Mouse (Mus musculus) spleen, adult 18-20 months (tissue): Measurements from ENCODE around the gene Tmem106a.
A peak's percentile ranks its signal among the peaks of the same experiment; 100 is the strongest.
"Not testable (repeated sequence)": the region's sequence is repeated elsewhere in the genome, so short reads cannot be mapped to it uniquely, and the experiment has no call there.

Experiments
- DNase-seq, 2 experiments: peaks; one replicate each; pipeline ENCODE4 v3.0.0; 2022; ENCODE audit warnings: mixed read lengths in 2 of 2

Gene Tmem106a

DNA sequence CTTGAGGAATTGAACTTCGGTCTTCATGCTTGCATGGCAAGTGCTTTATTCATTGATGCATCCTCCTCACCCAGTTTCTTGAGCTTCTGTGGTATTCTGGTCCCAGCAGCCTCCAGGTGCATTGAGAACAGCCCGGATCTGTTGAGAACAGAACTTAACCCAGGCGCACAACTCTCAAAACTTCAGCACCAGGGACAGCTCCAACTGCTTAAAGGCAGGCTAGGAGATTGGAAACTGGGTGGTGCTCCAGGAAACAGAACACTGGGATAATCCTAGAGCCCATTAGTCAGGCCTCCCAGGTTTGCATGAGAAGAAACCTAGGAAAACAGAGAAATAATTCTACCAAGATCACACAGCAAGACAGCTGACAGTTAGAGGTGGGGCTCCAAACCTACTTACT lies 20.4 kb downstream of the Tmem106a start:
- peak in 1 of 2 experiments; percentile 45 for DNase-seq

DNA sequence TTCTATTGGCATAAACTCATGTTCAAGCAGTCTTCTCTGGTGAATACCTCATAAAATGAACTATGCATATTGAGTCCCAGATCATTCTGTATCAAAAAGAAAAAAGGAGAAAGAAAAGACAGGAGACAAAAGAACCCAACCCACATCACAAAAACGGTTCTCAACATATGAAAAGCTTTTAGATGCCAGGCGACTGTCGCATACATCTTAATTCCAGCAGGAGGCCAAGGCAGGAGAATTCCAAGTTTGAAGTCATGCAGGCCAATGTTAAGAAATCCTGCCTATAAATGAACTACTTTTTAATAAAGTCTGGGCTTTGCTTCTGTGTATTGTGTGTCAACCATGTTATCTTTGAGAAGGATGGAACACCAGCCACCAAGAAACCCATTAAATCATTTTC lies 22.1 kb downstream of the Tmem106a start:
- no peak for DNase-seq

DNA sequence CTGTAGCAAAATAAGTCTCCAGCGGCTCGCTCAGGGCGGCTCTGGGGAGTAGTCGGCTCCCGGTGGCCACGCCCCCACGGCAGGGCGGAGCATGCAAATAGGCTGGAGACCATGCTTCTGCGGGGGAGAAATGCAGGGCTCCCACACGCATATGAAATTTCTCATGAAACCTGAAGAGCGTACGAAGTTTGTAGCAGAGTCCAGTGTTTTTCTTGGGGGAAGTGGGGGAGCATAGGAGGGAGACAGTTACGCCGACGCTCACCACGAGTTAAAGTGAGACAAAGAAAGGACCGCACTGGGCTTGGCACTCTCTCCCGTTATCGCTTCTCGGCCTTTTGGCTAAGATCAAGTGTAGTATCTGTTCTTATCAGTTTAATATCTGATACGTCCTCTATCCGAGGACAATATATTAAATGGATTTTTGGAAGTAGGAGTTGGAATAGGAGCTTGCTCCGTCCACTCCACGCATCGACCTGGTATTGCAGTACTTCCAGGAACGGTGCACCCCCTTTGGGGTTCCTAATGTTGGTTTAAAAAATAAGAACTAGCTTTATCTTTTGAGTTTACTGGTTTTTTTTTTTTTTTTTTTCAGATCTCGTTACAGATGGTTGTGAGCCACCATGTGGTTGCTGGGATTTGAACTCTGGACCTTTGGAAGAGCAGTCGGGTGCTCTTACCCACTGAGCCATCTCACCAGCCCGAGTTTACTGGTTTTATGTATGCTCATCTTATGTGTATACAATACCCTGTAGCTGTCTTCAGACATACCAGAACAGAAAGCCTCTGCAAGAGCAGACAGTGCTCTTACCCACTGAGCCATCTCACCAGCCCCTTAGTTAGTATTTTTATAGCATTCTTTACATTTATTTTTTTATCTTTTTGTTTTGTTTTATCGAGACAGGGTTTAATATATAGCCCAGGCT lies 22.8 kb downstream of the Tmem106a start:
- DNase-seq: peak; percentile 65 to 88

DNA sequence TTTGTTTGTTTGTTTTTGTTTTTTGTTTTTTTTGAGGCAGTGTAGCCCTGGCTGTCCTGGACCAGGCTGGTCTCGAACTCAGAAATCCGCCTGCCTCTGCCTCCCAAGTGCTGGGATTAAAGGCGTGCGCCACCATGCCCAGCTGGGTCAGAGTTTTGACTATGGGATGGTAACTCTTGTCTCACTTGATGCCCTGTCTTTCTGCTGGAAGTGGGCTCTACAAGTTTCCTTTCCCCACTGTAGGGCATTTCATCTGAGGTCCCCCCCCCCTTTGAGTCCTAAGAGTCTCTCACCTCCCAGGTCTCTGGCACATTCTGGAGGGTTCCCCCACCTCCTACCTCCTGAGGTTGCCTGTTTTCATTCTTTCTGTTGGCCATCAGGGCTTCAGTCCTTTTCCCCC lies 25.1 kb downstream of the Tmem106a start:
- DNase-seq: not testable (repeated sequence)

DNA sequence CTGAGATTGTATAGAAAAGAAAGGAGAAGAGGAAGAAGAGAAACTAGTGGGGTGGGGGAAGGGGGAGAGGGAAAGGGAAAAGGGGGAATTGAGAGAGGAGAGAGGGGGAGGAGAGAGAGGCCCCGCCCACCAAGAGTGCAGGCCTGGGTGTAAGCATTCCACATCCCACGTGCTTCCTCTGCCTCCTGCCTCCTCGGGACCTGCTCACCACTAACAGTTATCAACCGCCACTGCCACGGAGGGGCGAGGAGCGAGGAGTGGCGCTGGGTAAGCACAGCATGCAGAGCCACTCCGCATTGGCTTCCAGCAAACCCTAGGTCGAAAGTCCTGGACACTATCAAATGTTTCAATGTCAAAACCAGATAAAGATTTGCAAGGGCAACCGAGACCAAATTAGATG lies 28.4 kb downstream of the Tmem106a start:
- no peak for DNase-seq

DNA sequence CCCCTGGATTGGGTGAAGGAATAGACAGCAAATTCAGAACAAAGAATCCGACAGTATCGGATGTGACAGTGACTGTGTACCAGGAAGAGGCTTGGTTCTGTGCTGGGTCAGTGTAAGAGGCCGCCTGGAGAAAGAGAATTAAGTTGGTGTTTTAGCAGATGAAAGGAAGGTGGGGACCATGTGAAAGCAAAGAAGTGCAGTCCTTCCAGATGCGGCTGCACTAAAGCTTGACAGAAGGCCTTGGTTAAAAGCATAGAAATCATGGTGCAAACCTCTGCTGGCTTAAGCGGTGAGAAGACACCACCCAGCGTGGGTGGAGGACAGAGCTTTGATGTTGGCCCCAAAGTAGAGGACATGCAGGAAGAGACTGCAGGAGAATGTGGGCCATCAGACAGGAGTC lies 31.6 kb downstream of the Tmem106a start:
- DNase-seq: no peak

DNA sequence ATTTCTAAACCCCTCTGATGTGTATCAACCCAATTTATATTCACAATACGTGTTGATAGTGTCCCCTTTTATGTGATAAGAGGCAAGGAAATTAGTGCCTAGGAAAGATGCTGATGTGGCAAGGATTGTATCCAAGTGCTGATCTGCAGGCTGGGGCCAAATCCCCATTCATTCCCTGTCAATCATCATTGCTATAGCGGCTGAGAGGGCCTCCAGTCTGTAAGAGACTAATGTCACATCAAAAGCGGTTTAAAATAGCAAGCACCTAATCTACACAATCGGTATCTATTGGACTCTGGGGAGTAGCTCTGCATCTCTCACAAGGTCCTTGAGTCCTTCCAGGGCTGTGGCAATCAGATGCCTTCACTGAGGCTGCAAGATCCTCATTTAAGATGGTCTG lies 32.1 kb downstream of the Tmem106a start:
- no peak for DNase-seq

DNA sequence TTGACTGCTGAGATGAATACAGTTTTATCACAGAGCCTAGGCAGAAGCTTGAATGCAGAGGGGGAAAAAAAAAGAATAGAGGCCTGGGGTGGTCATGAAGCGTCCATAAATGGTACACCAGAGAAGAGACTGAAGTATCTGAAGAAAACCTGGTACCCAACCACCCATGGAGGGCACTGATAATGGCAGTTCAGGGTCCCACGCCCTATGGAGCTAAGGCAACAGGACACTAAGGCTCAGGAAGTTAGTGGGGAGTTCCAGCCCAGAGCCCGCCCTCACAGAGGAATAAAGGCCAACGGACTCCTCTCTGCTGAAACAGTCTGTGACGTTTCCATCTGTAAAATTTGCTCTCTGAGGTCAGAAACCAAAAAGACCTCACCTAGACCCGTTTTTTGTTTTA lies 33.3 kb downstream of the Tmem106a start:
- no peak for DNase-seq

DNA sequence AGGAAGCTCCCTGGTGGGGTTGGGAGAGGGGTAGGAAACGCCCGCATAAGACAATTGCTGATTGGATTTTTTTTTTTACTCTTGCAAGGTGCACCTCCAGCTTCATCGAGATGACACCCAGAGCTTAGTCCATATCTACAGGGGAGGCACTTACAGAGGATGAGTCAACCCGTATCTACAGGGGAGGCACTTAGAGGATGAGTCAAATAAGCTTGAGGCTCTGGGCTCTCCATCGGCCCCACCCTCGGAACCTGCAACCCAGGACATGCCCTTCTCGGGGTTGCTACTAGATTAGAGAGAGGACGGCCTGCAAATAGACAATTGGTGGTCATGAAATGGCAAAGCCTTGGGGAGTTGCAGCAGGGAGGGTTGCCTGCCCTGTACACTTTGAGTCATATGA lies 34.1 kb downstream of the Tmem106a start:
- DNase-seq: no peak

DNA sequence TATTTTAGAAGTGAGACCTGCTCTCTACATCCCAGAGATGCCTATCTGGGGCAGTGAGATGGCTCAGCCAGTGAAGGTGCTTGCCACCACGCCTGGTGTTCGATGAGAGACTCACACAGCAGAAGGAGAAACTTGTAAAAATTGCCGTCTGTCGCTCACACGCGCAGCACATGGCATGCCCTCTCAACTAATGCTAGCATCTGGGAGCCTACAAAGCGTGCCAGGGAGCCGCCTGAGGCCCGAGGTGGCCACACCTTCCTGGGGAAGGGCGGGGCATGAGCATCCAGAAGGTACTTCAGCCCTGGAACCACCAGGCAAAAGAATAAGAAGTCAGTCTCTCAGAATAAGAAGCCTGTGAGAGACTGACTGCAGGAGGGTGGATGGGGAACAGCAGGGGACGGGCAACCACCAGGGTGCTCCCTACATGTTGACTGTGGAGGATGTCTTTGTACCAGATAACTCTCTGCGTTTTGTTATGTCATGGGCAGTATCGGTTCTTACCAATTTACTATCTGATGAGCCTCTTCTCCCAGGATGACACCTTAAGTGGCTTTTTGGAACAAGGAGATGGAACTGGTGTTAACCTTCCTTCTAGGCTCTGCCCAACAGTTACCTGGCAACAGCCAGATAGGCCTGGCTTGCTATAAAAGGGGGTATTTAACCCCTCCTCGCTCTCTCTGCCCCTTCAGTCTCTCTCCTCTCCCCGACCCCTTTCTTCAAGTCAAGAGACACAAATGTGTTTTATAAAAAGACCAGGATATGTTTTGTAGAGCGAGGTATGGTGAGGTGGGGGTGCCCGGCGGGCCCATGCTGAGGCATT lies 35.1 kb downstream of the Tmem106a start:
- DNase-seq: no peak

DNA sequence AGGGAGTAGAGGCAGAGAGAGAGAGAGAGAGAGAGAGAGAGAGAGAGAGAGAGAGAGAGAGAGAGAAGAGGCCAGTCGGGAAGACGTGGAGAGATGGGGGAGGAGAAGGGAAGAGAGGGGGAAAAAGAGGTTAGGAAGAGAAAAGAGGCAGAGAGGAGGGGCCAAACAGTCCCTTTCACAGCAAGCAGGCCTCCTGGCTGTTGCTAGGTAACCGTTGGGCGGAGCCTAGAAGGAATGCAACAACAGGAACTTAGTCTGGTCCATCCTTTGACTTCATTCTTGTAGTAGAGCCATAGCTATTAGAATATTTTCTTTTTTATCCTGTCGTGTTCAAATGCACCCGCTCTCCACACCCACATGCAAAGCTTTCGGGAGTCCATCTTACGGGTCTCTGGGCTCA lies 35.8 kb downstream of the Tmem106a start:
- DNase-seq: no peak

DNA sequence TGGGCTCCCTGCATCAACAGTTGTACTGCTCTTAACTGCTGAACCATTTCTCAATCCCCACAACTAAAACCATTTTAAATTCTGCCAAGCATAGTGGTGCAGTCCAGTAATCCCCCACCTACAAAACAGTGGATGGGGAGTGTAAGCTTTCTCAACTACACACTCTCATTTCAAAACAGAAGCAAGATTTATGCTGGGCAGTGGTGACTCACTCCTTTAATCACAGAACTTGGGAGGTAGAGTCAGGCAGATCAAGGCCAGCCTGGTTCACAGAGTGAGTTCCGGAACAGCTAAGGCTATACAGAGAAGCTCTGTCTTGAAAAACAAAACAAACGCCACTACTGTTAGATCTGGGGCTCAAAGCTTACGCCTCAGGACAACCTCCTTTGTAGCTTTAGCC lies 36.6 kb downstream of the Tmem106a start:
- no peak for DNase-seq

DNA sequence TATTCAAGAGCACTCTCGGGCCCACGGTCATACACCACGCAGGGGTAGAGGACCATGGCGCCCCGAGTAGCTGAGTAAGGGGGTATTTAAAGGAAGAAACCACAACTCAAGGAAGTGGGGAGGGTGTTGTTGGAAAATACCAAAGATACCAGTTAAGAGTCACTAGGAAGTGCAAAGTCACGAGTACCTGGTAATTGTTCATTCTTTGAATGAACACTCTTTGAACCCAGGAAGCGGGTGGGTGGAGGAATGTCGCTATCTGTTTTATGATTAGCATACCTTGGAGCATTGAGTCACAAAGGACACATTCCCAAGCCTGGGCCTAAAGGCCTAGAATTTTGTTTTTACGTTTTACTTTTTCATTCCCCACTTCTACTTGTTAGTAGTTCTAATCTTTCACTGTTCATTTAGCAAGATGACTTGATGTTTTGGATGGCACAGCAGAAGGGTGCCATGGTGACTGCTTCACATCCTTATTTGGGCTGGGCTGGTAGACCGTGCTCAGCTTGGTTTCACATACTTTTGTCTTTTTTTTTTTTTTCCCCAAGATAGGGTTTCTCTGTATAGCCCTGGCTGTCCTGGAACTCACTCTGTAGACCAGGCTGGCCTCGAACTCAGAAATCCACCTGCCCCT lies 38.1 kb downstream of the Tmem106a start:
- DNase-seq: not testable (repeated sequence)

DNA sequence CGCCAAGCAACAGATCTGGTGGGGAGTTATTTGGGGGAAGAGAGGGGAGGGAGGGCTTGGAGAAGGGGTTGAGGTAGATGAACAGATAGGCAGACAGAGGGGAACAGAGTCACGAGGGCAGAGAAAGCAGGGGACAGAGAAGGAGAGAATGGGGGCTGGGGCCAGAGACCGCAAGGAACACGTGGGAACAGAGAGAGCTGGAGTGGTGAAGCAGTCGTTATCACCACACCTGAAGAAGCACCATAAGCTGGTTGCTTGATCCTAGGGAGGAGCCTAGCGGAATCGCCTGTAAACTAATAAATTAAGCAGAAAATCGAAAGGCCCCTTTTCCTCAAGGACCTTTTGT lies 44.6 kb downstream of the Tmem106a start:
- no peak for DNase-seq

DNA sequence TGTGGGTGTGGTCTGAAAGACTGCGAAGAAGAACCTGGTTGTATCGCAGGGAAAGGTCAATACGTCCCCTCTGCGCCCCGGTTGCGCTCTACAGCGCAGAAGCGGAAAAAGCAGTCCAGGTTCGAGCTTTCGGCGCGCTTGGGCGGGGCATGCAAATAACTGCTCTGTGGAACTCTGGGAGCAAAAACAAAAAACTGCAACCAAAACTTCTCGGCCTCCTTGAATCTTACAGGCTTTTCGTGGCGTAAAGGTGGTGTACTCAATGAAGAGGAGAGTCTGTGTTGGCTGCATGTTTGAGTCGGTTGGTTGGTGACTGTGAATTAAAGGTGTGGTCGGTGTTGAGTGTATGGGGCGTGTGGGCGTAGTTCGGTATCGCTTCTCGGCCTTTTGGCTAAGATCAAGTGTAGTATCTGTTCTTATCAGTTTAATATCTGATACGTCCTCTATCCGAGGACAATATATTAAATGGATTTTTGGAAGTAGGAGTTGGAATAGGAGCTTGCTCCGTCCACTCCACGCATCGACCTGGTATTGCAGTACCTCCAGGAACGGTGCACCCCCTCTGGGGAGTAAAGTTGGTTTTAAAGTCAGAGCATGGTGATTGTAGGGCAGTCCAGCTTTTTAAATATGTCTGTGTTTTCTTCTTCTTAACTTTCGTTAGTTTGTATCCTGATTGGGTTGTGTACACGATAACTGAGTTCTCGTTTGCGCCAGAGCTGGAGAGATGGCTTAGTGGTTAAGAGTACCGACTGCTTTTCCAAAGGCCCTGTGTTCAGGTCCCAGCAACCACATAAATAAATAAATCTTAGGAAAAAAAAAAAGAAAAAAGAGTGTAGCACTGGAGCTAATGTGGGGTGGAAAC lies 45.2 kb downstream of the Tmem106a start, which contains the start of gene Rdm1:
Rdm1 (plus strand) TSS at position 201 of the 862 bp plus-strand sequence.
- peak; percentile 76 to 81 for DNase-seq

DNA sequence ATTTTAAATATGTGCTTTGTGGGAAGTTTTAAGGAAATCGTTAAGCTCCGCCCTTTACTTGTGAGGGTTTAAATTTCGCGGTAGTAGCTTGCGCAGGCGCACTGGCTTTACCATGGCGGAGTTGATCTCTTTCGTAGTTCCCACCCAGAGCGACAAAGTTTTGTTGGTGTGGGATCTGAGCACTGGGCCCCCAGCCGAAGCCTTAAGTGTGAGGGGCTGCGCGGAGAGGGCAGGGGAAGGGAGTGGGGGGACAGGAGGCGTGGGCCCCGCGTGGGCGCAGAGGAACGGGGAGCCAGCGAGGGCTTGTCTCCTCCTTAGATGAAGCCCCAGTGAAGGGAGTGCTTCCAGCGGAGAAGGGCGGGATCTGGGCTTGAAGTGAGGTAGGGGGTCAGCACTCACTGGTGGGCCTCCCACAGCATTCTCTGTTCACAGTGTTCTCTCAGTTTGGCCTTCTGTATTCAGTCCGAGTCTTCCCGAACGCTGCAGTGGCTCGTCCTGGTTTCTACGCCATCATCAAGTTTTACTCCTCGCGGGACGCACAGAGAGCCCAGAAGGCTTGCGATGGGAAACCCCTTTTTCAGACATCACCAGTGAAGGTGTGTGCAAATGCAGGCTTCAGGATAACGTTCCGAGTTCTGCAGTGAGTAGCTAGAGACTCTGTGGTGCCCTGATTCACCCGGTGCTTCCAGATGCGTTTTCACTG lies 46.0 kb downstream of the Tmem106a start:
- peak; percentile 75 to 82 for DNase-seq

DNA sequence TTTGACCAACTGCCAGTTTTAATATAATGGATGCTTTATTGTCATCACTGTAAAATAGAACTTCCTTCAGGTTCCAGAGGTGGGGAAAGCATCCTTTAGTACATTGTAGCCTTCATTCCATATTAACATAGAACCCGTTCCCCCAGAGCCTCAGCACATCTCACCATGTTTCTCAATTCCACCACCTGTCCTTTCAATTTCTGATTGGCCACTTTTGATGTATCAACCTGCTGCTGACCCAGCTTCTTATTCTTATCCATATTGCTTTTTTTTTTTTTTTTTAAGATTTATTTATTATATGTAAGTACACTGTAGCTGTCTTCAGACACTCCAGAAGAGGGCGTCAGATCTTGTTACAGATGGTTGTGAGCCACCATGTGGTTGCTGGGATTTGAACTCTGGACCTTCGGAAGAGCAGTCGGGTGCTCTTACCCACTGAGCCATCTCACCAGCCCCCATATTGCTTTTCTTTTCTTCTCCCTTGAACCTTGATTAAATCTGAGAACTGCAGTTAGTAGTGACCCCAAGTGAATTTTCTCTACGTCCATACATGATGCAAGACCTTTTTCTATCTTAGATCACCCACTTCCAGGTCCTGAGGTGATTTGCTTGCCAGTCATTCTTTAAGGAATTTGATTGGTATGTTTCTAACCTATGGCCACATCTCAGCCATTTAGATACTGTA lies 46.8 kb downstream of the Tmem106a start:
- DNase-seq: not testable (repeated sequence)

DNA sequence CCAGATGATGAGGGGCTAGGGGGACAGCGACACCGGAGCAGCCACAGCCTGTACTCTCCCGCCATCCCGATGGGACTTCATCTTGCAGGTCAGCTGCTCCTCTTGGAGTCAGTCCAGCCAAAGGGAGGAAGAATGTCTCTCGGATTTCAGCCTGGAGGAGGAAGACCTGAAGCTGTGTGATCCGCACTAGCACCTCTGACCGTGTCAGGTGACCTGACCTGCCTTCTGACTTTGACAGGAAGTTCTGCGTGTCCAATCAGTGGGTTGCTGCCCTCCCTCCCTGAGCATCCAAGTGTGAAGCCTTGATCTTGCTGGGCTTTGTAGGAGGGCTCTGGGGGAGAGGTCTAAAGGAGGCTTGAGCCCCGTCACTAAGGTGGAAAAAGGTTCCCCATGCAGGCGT lies 53.6 kb downstream of the Tmem106a start:
- no peak for DNase-seq

DNA sequence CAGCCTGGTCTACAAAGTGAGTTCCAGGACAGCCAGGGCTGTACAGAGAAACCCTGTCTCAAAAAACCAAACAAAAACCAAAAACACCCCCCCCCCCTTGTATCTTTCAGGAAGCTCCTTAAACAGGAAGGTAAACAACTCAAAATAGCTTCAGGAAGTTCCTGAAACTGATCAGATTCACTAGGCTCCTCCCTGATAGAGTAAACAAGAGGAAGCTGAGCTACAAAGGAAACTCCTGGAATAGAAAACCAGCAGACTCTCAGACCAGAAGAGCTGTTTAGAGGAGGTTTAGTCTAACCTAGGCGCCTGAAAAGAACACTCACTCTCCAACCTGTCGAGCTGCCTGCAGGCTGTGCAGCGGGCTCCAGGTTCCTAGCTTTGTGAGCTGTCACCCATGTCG lies 57.7 kb downstream of the Tmem106a start:
- no peak for DNase-seq

DNA sequence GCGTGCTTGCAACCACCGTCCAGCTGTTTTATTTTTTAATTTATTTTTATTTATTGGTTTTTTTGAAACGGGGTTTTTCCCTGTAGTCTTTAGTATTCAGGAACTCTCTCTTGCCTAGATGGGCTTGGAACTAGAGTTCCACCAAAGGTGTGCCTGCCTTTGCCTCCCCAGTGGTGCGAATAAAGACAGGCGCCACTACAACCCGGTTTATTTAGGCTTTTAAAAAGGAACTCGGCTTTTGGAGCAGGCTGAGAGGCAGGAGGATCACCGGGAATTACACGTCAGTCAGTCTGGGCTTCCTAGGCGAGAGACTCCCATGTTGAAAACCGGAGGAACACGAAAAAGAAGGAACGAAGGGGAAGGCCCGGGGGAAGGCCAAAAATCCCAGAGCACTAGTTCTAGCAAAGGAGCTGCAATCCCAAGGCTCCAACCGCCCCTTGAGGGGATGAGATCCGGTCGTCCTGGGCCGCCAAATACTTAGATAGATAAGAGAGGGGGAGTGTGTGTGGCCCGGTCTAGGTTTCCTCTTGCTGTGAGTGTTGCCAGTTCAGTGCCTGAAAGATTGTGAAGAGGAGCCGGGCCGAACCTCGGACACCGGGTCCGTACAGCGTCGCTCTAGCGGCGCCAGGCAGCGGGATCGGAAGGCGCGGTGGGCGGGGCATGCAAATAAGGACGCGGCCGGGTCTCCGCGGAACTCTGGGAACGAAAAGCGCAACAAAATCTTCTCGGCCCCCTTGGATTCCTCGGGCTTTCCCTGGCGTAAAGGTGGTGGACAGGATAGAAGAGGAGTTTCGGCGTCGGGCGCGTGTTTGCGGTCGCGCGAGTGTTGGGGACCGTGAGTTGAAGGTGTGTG lies 59.0 kb downstream of the Tmem106a start:
- peak; percentile 67 to 74 for DNase-seq
